Mouse (Mus musculus): ENCODE measurements around the gene Obox5.
"Not testable (repeated sequence)": the region's sequence is repeated elsewhere in the genome, so short reads cannot be mapped to it uniquely, and the experiment has no call there.

Obox5 gene

DNA sequence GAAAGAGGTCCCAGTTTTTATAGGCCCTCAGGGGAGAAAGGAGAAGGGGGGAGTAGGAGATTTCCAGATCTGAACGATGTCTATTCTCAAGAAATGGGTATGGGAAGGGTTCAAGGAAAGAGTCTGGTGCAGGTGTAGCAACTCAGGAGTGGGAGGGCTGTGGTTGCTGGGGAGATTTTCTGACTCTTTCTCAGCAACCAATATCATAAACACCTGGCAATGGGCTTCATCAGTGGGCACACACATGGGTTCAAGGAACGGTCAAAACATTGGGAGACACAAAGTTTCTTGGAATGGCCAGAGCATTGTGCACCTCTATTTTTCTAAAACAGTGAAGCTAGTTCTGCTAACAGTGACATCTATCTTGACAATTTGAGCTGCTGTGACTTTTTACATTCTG lies at the start of gene Obox5:
Gene Obox5 (plus strand): TSS at position 301 of the 400 bp plus-strand sequence.
- not testable (repeated sequence) for DNase-seq (ENCODE audit: low spot score in 2 of 2)

DNA sequence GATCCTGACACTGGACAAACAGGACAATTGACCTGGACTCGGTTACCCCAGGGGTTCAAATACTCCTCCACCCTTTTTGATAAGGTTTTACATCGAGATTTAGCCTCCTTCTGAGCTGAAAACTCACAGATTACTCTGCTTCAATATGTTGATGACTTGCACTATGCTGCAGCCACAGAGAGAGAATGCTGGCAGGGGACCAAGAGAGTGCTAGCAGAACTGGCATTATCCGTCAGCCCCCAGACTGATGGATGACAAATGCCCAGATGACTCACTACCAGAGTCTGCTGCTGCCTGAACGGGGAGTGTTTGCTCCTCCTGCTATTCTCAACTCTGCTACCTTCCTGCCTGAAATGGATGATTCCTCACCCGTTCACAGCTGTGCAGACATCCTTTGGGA lies 635 bp upstream of the Obox5 start:
- DNase-seq (ENCODE audit: low spot score in 2 of 2): not testable (repeated sequence)
